Mouse (Mus musculus): ENCODE measurements around the gene Srpr.

DNA sequence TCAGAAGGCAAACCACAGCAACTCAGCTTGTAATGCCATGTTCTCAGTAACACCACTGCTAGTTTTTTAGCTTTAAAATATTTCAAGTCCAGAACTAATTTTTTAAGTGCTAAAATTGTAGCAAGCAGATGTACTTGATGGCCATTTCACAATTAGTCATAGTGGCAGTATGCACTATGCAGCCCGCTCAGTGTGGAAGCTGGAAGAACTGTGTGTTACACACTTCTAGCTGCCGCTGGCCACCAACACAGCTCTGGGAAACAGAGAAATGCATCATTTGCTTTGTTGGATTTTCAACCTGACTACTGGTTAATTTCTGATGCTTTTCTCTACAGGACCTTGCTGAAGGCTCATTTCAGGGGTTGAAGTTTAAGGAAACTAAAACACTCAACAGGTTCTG lies 47.4 kb downstream of the Srpr start:
- TF ChIP-seq CTCF (IDR thresholded peaks at IDR 0.05; ENCODE audit: low read depth) (no peak), EP300 (IDR thresholded peaks at IDR 0.05; ENCODE audit: low read depth) (no peak)

All from liver, embryonic 14.5 days (tissue).